Mouse (Mus musculus): Measurements from ENCODE around the gene Pax3.

Pax3 gene

GRCm38 (mm10) chr1:78057939-78058338 is 139.0 kb downstream of the Pax3 start:
- DNase-seq, result no peak

GRCm38 (mm10) chr1:78053677-78054076 is 143.3 kb downstream of the Pax3 start:
- DNase-seq, result no peak
